Mouse (Mus musculus) cortical plate, adult 2 months (tissue): ENCODE results near the gene Elp5. TPM values are rescaled to one million over a fixed set of nuclear protein-coding genes. Genes with fewer than 3 reads are reported as not detected.

ENCODE experiments used
- H3K27ac ChIP-seq: fragments of 200-500 bp; 2 replicates; pipeline ENCODE4 v1.5.1; 2012; ENCODE audit warnings: low read length, control low read depth, inconsistent platforms; ENCODE audit not compliant: insufficient read depth
- H3K4me1 ChIP-seq: fragments of 200-500 bp; 2 replicates; pipeline ENCODE4 v1.6.1; 2011; ENCODE audit warnings: low read length; ENCODE audit not compliant: control insufficient read depth, insufficient read depth
- H3K4me3 ChIP-seq: fragments of 200-500 bp; 2 replicates; pipeline ENCODE4 v1.5.1; 2011; ENCODE audit warnings: mild to moderate bottlenecking, low read length, control low read depth; ENCODE audit not compliant: insufficient read depth
- CTCF ChIP-seq: fragments of 200-500 bp; IDR thresholded peaks from 2 replicates; pipeline ENCODE4 v1.5.1; 2011; ENCODE audit warnings: mild to moderate bottlenecking, control low read depth, low read length; ENCODE audit not compliant: insufficient read depth; ENCODE audit errors: extremely low read depth
- POLR2A ChIP-seq: fragments of 200-500 bp; IDR thresholded peaks from 2 replicates; pipeline ENCODE4 v1.6.1; 2011; ENCODE audit warnings: mild to moderate bottlenecking, low read length, control low read depth; ENCODE audit not compliant: insufficient read depth; ENCODE audit errors: extremely low read depth
- polyA plus RNA-seq: library from polyadenylated mRNA; depleted of rRNA; stranded (reverse); fragments of >200 nt; gene quantifications from 2 replicates; pipeline ENCODE4 v1.2.3, GENCODE M21; 2012

Gene Elp5
- polyA plus RNA-seq, 1 experiment, result 121 TPM

DNA sequence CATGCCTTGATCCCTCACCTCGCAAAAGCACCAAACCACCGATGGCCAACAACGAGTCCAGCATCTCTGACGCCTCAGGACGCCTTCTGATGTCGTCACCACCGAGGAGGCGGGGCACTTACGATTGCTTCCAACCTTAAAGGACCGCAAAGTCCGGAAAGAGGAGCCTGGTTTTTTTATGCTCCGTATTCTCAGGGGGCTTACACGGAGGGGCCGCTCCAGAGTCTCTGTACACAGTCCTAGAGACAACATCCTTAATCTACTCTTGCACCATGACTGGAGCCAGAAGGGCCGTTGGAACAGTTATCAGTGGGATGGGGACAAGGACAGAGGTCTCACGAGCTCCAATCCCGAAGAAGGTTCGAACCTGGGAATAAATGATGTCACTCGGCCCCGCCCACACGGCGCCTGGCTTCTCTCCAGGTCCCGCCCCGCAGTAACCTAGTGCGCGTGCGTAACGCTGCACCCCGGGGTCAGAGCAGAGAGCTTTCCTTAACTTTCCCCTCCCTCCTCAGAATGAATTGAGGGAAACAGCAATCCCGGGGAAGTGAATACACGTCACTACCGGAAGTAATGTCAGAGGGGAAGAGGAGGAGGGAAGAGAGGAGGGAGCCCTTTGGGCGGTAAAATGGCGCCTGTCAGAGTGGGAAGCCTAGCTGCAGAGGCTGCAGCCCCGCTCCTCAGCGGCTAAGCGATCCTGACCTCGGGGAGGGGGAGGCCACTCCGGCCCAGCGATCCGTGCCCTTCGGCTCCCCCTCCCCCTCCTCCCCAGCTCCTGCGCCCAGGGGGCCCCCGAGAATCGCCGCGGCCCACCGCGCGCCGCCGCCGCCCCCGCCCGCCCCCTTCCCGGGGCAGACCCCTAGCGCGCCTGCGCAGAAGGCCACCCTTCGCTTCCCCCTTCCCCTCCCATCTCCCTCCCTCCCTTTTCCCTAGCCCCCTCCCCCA, 1.8 kb downstream of the Elp5 start:
- peak; percentile 91 for TF ChIP-seq POLR2A
- TF ChIP-seq CTCF, result no peak

DNA sequence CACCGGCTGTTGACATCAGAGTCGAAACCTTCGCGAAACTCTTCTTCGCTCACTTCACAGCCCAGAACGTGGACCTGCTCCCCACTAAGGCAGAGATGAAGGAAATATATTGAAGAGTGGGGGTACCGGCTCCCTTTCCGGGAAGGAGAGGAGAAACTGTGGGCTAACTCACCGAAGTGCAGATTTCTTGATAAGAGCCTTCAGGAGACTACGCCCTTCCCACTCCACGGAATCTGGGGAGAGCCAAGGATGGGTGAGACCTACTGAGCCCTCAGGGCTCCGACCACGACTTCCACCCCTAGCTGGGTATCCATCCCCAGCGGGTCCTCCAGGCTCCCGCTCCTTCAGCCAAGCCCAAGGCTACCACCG, 2.5 kb downstream of the Elp5 start:
- 0 out of 2 replicates have a peak overlapping the region, but pooled peaks have one; percentile 11 for H3K27ac ChIP-seq
- TF ChIP-seq CTCF (no peak), POLR2A (no peak)
- peaks cover 7% of the 10 kb centered on the region; the same call in 1 of the 2 replicates for H3K4me1 ChIP-seq
- H3K4me3 ChIP-seq, result peak overlapping the region; percentile 56

More for the DNA sequence above, 1.8 kb downstream of the Elp5 start:
- Histone ChIP-seq H3K4me1 (peaks cover 7% of the 10 kb centered on the region; the same call in 1 of the 2 replicates), H3K27ac (peak overlapping the region; percentile 82), H3K4me3 (peak overlapping the region; percentile 56)

DNA sequence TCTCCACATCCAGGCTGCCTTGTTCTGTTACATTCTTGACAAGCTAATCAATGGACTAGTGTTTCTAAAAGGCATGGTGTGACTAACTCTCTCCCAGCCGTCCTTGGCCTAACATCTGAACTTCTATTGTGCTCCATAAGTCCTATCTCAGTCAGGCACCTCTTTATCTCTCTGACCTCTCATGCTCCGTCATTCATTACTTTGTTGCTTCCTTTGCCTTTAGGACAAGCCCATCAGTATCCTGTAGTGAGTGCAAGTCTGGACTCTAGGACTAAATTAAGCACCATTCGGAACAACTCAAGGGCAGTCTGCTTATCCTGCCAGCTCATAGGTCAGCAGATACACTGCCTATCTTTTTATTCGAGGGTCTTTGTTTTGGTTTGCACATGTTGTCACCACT, 6.0 kb downstream of the Elp5 start:
- no peak for TF ChIP-seq POLR2A
- no peak for TF ChIP-seq CTCF
- H3K4me3 ChIP-seq, result no peak overlapping the region
- H3K4me1 ChIP-seq, result no peaks in the 10 kb centered on the region
- H3K27ac ChIP-seq, result no peak overlapping the region

DNA sequence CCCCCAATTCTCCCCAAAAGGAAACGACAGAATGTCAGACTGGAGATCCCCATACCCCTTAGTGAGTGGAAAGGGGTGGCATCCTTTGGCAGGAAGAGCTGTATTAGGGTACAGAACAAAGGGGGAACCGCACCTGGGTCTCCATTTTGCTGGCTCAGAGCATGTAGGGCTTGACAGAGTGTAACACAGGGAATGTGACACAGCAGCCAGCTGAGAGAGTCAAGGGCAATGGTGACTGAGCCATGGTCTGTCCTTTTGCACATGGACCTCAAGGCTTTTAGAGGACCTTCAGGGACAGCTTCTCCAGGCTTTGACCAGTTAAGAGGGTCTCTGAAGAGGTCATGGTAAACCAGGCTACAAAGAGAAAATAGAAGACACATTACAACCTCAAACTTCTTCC, 7.4 kb downstream of the Elp5 start:
- no peak overlapping the region for H3K4me3 ChIP-seq
- no peaks in the 10 kb centered on the region for H3K4me1 ChIP-seq
- H3K27ac ChIP-seq, result no peak overlapping the region
- TF ChIP-seq CTCF, result no peak
- no peak for TF ChIP-seq POLR2A

DNA sequence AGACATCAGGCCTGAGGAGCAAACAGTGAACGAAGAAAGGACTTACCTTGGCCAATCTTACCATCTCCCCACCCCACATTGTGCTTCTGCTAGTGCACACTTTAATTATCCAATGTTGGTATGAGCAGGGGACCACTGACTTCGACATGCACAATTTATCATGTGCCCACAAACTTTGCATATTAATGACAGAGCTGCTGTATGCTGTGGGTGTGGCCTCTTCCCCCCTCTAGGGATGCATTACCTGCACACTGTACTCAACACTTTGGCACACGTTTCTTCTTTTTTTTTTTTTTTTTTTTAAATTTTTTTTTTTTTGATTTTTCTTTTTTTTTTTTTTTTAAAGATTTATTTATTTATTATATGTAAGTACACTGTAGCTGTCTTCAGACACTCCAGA, 11.5 kb downstream of the Elp5 start:
- no peak overlapping the region for H3K4me3 ChIP-seq

DNA sequence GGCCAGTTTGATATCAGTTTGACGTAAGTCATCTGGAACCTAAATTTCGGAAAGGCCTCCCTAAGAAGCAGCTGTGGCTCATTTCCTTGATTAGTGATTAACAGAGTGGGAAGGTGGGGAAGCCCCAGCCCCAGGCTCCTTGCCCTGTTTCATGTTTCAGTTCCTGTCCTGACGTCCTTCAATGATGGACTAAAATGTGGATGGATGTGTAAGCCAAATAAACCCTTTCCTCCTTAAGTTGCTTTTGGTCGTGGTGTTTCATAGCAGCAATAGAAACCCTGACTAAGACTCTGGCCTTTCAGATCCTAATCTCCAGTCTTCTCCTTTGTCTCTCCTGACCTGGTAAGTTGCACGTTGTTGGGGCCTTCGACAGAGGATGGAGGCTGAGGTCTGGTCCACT, 12.1 kb downstream of the Elp5 start:
- Histone ChIP-seq H3K4me1 (no peaks in the 10 kb centered on the region), H3K4me3 (no peak overlapping the region), H3K27ac (no peak overlapping the region)
- TF ChIP-seq CTCF, result no peak
- no peak for TF ChIP-seq POLR2A

More for the DNA sequence above, 11.5 kb downstream of the Elp5 start:
- Histone ChIP-seq H3K4me1 (no peaks in the 10 kb centered on the region), H3K27ac (no peak overlapping the region)
- no peak for TF ChIP-seq CTCF
- TF ChIP-seq POLR2A, result no peak

DNA sequence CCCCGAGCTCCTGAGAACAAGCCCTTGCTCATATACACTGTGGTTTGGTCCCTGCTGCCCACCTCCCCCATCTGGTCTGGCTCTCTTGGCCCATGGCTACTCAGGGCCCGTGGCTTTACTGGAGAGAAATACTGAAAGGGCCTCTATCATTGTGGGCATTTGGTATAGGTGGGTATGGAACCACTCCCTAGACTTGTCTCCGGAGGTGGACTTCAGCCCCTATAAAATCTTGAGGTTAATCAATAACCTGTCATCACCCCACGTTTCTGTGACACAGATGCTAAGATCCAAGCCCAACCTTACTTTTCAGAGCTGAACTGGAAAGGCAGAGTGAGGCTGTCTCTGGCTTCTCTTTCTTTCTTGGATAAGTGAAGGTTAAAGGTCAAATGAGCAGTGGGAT, 13.5 kb downstream of the Elp5 start:
- H3K4me1 ChIP-seq, result no peaks in the 10 kb centered on the region
- TF ChIP-seq POLR2A (no peak), CTCF (no peak)
- no peak overlapping the region for H3K27ac ChIP-seq
- H3K4me3 ChIP-seq, result no peak overlapping the region

DNA sequence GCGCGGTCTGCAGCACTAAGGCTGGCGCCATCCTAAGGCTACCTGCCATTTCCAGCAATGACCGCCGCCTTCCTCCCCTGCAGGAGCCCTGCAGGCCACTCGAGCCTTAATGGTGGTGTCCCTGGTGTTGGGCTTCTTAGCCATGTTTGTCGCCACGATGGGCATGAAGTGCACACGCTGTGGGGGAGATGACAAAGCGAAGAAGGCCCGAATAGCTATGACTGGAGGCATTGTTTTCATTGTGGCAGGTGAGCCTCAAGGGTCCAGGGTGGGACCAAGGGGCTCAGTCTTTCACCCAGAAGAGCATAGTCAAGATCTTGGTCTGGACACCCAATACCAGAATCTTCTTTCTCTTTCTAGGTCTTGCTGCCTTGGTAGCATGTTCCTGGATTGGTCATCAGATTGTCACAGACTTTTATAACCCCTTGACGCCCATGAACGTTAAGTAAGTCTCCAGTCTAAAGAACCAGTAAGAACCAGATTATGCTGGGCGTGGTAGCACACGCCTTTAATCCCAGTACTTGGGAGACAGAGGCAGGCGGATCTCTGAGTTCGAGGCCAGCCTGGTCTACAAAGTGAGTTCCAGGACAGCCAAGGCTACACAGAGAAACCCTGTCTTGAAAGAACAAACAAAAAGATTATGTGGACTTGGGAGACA, 15.3 kb downstream of the Elp5 start:
- Histone ChIP-seq H3K4me3 (no peak overlapping the region), H3K27ac (no peak overlapping the region), H3K4me1 (no peaks in the 10 kb centered on the region)
- TF ChIP-seq CTCF, result no peak
- TF ChIP-seq POLR2A, result no peak

DNA sequence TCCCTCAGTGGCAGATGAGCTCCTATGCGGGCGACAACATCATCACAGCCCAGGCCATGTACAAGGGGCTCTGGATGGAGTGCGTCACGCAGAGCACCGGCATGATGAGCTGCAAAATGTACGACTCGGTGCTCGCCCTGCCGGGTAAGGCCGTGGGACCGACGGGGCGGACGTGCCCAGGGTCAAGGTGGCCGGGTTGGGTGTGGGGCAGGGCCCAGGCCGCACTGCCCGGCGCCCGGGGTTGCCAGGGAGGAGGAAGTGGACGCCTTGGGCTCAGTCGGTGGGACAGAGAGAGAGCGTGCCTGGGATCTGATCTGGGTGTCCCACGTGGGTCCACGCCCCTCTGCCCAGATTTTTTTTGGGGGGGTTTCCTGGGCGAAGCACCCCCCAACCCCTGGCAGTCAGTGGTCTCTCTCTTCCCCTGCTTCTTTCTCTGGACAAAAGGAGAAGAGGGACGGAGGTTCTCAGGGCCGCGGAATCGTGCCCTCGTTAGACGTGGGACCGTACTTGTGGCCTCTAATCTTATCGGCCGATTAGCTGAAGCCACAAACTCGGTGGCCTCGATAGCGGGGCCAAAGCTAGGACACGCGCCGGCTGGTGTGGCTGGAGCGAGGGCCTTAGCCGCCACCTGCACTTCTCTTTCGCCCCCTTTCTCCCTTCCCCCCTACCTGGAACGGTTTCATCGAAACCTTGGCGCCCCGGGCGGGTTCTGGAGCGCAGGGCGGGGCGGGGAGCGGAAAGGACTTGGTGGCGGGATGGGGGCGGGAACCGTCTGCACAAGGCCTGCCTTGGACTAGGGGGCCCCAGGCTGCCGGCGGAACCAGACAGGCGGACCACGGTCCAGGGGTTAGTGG, 16.1 kb downstream of the Elp5 start:
- Histone ChIP-seq H3K27ac (no peak overlapping the region), H3K4me1 (no peaks in the 10 kb centered on the region), H3K4me3 (no peak overlapping the region)
- no peak for TF ChIP-seq CTCF
- TF ChIP-seq POLR2A, result no peak
